Mouse (Mus musculus) cortical plate, adult 2 months (tissue): Measurements from ENCODE around the gene Rps6kl1.

ENCODE experiments used
- CTCF ChIP-seq: fragments of 200-500 bp; IDR thresholded peaks from 2 replicates; pipeline ENCODE4 v1.5.1; 2011; ENCODE audit warnings: mild to moderate bottlenecking, control low read depth, low read length; ENCODE audit not compliant: insufficient read depth; ENCODE audit errors: extremely low read depth
- POLR2A ChIP-seq: fragments of 200-500 bp; IDR thresholded peaks from 2 replicates; pipeline ENCODE4 v1.6.1; 2011; ENCODE audit warnings: mild to moderate bottlenecking, low read length, control low read depth; ENCODE audit not compliant: insufficient read depth; ENCODE audit errors: extremely low read depth

GRCm38 (mm10) chr12:85184118-85184517 lies 33.1 kb upstream of the Rps6kl1 start:
- no peak for TF ChIP-seq POLR2A
- no peak for TF ChIP-seq CTCF
